Mouse (Mus musculus) layer of hippocampus, adult 6 months (tissue): ENCODE data around the gene Nt5c3b. TPM values are rescaled to one million over a fixed set of nuclear protein-coding genes. Genes with fewer than 3 reads are reported as not detected.

Experiments
- long read RNA-seq, 2 experiments: library from polyadenylated mRNA; unstranded; transcript quantifications; one replicate each; pipeline ENCODE4 v2.0.0; 2019 to 2020
- microRNA-seq: library from miRNA; unstranded; fragments of <30 nt; microRNA quantifications from one replicate; pipeline ENCODE4 v1.2.0, GENCODE M21; 2020
- polyA plus RNA-seq: library from polyadenylated mRNA; unstranded; fragments of <200 nt; fragmentation: Nextera tagmentation; gene quantifications from 2 replicates; pipeline ENCODE4 v1.2.3, GENCODE M21; 2021

Nt5c3b gene
- 42.8 and 48.5 TPM in 2 replicates for polyA plus RNA-seq
- long read RNA-seq, experiment 1, transcript Nt5c3b-201 (9 exons, 1,399 nt), result major isoform, 46 of 69 reads
- long read RNA-seq, experiment 1, transcript Nt5c3b-203 (8 exons, 1,348 nt), result minor isoform, 6 of 69 reads
- long read RNA-seq, experiment 1, partial matches to known transcripts, result 6 of 69 reads
- long read RNA-seq, experiment 1, other reads (novel, unspliced or antisense), result 7 of 69 reads
- long read RNA-seq, experiment 2, transcript Nt5c3b-202 (8 exons, 1,344 nt), result minor isoform, 10 of 130 reads
- long read RNA-seq, experiment 2, transcript Nt5c3b-201 (9 exons, 1,399 nt), result major isoform, 88 of 130 reads
- long read RNA-seq, experiment 2, transcript Nt5c3b-203 (8 exons, 1,348 nt), result minor isoform, 13 of 130 reads
- long read RNA-seq, experiment 2, partial matches to known transcripts, result 2 of 130 reads
- long read RNA-seq, experiment 2, other reads (novel, unspliced or antisense), result 15 of 130 reads

GRCm38 (mm10) chr11:100441797-100442196 lies at the start of gene Nt5c3b, which contains the start of gene Klhl10:
Nt5c3b (minus strand) TSS chr11:100441808.
Klhl10 (plus strand) TSS chr11:100441917.

GRCm38 (mm10) chr11:100472197-100472934 lies 30.8 kb upstream of the Nt5c3b start, which contains the start of gene Klhl11:
Klhl11 (minus strand) TSS chr11:100472741.

GRCm38 (mm10) chr11:100414914-100415822 lies 26.4 kb downstream of the Nt5c3b start, which contains the start of gene Fkbp10:
Fkbp10 (plus strand) TSS chr11:100415697.

GRCm38 (mm10) chr11:100414021-100414913 lies 27.3 kb downstream of the Nt5c3b start, which contains the start of gene P3h4:
P3h4 (minus strand) TSS chr11:100414836.

GRCm38 (mm10) chr11:100397600-100398389 lies 43.8 kb downstream of the Nt5c3b start, which contains the start of gene Jup:
Jup (minus strand) TSS chr11:100397763.

Small RNA genes within 50 kb of the gene (microRNA-seq; reads per million reads assigned to microRNA genes)
- gene Gm27374 (not detected), gene Mir7116 (not detected)

Other genes starting within 250 kb of the Nt5c3b start
- gene Krt9, start 248.6 kb downstream of the Nt5c3b start, polyA plus RNA-seq, result 0.33 and 0.45 TPM in 2 replicates
- gene Krt14, start 234.3 kb downstream of the Nt5c3b start, polyA plus RNA-seq, result 0.13 TPM in 1 of 2 replicates, not detected in the other
- gene Krt16, start 192.9 kb downstream of the Nt5c3b start, polyA plus RNA-seq, result not detected in 2 replicates
- gene Krt17, start 180.8 kb downstream of the Nt5c3b start, polyA plus RNA-seq, result 0.15 and 0.26 TPM in 2 replicates
- gene Krt42, start 171.9 kb downstream of the Nt5c3b start, polyA plus RNA-seq, result 0.13 TPM in 1 of 2 replicates, not detected in the other
- 517 and 668 TPM in 2 replicates for gene Eif1, start 121.9 kb downstream of the Nt5c3b start, polyA plus RNA-seq
- gene Gast, start 107.4 kb downstream of the Nt5c3b start, polyA plus RNA-seq, result 0.40 TPM in 1 of 2 replicates, not detected in the other
- gene Hap1, start 85.7 kb downstream of the Nt5c3b start, polyA plus RNA-seq, result 27.8 and 29.6 TPM in 2 replicates
- gene Jup, start 44.0 kb downstream of the Nt5c3b start, polyA plus RNA-seq, result 35.2 and 59.0 TPM in 2 replicates
- 17.5 and 18.0 TPM in 2 replicates for gene P3h4, start 27.0 kb downstream of the Nt5c3b start, polyA plus RNA-seq
- gene Fkbp10, start 26.1 kb downstream of the Nt5c3b start, polyA plus RNA-seq, result 8.8 and 10.2 TPM in 2 replicates
- 0.31 and 0.34 TPM in 2 replicates for gene Klhl10, start 109 bp upstream of the Nt5c3b start, polyA plus RNA-seq
- 16.7 and 17.7 TPM in 2 replicates for gene Klhl11, start 30.9 kb upstream of the Nt5c3b start, polyA plus RNA-seq
- 84.9 and 99.2 TPM in 2 replicates for gene Acly, start 86.2 kb upstream of the Nt5c3b start, polyA plus RNA-seq
- 0.93 and 1.8 TPM in 2 replicates for gene Ttc25, start 103.8 kb upstream of the Nt5c3b start, polyA plus RNA-seq
- gene Cnp, start 133.1 kb upstream of the Nt5c3b start, polyA plus RNA-seq, result 455 and 528 TPM in 2 replicates
- gene Nkiras2, start 177.4 kb upstream of the Nt5c3b start, polyA plus RNA-seq, result 15.1 and 15.8 TPM in 2 replicates
- 80.2 and 86.1 TPM in 2 replicates for gene Dnajc7, start 178.4 kb upstream of the Nt5c3b start, polyA plus RNA-seq